Mouse (Mus musculus) stomach, postnatal 0 days (tissue): Measurements from ENCODE around the gene Fbxo46. TPM values are rescaled to one million over a fixed set of nuclear protein-coding genes. Genes with fewer than 3 reads are reported as not detected.
"Not testable (repeated sequence)": the region's sequence is repeated elsewhere in the genome, so short reads cannot be mapped to it uniquely, and the experiment has no call there.

Experiments used
- ATAC-seq: fragments of 200-750 bp; cut with Nextera tagmentation; 2 replicates; pipeline ENCODE4 v1.8.0; 2017; ENCODE audit not compliant: low FRiP score, low TSS enrichment
- DNase-seq: peaks from one replicate; pipeline ENCODE4 v3.0.0-alpha.2; 2016; ENCODE audit warnings: low spot score
- H3K27ac ChIP-seq: fragments of 300-500 bp; sonication (generic); replicated peaks from 2 replicates; pipeline ENCODE4 v1.5.1; 2014; ENCODE audit warnings: mild to moderate bottlenecking, control low read depth
- H3K27me3 ChIP-seq: fragments of 300-500 bp; sonication (generic); 2 replicates; pipeline ENCODE4 v1.6.1; 2014; ENCODE audit warnings: low read length; ENCODE audit not compliant: control insufficient read depth, insufficient read depth
- H3K36me3 ChIP-seq: fragments of 300-500 bp; sonication (generic); 2 replicates; pipeline ENCODE4 v1.6.1; 2014; ENCODE audit warnings: low read length, mixed read lengths; ENCODE audit not compliant: control insufficient read depth, insufficient read depth
- H3K4me1 ChIP-seq: fragments of 300-500 bp; sonication (generic); replicated peaks from 2 replicates; pipeline ENCODE4 v1.6.1; 2014; ENCODE audit warnings: antibody characterized with exemption; ENCODE audit not compliant: control insufficient read depth, insufficient read depth
- H3K4me2 ChIP-seq: fragments of 300-500 bp; sonication (generic); replicated peaks from 2 replicates; pipeline ENCODE4 v1.6.1; 2014; ENCODE audit warnings: low read depth, mild to moderate bottlenecking, control low read depth, moderate library complexity
- H3K4me3 ChIP-seq: fragments of 300-500 bp; sonication (generic); 2 replicates; pipeline ENCODE4 v1.5.1; 2014; ENCODE audit warnings: low read depth, low read length, control low read depth
- H3K9ac ChIP-seq: fragments of 300-500 bp; sonication (generic); 2 replicates; pipeline ENCODE4 v1.6.1; 2014; ENCODE audit warnings: mild to moderate bottlenecking, low read length, control low read depth, mixed read lengths
- H3K9me3 ChIP-seq: fragments of 300-500 bp; sonication (generic); 2 replicates; pipeline ENCODE4 v1.6.1; 2016; ENCODE audit warnings: low read length; ENCODE audit not compliant: control insufficient read depth
- CTCF ChIP-seq: IDR thresholded peaks from 2 replicates; pipeline ENCODE4 v1.5.1; 2016; ENCODE audit warnings: antibody characterized with exemption, low read depth, mild to moderate bottlenecking, moderate library complexity
- EP300 ChIP-seq: optimal IDR thresholded peaks from 2 replicates; pipeline ENCODE3; 2016; ENCODE audit warnings: antibody characterized with exemption
- WGBS: fragments of 180-500 bp; shearing (Covaris S2); extraction: QIAGEN DNeasy Blood & Tissue Kit; methylation state at CpG from one replicate; pipeline ENCODE4 v1.1.7; 2014; 5-methylcytosine and 5-hydroxymethylcytosine counted together
- polyA plus RNA-seq: library from polyadenylated mRNA; unstranded; fragments of >200 nt; fragmentation: Nextera tagmentation; extraction: Ambion mirVana; gene quantifications from 2 replicates; pipeline ENCODE4 v1.2.1, GENCODE M21; 2015

Fbxo46 gene
- polyA plus RNA-seq, 1 experiment from 2014 or later: 6.7 TPM

DNA sequence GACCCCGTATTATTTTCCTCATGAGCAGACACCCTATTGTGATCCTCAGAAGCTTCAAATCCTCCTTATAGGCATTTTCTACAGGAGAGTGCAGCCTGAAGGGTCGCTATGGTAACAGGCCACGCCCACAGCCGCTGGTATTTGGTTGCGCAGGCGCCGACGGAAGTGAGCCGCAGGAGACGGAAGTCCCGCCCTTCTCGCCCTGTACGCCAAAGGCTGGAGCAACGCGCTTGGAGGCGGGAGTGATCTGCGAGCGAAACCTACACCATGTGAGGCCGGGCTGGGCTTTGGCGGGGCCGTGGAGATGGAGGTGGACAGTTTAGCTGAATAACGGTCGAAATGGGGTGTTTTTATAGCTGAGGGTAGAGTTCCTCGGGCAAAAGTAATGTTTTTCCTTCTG, 30.0 kb downstream of the Fbxo46 start, which contains the start of gene Snrpd2:
Gene Snrpd2, plus strand, starts transcription at position 97 of the 400 bp plus-strand sequence.
- H3K9me3 ChIP-seq: no peaks in the 10 kb centered on the region
- DNase-seq: peak; percentile 98
- H3K27ac ChIP-seq: peak within 1 kb of the TSS; percentile 79
- H3K9ac ChIP-seq: peak within 1 kb of the TSS; percentile 56
- H3K36me3 ChIP-seq: no peaks in the 10 kb centered on the region
- peak within 1 kb of the TSS; percentile 52 for H3K4me3 ChIP-seq
- H3K4me1 ChIP-seq: peaks cover 2% of the 10 kb centered on the region; the same call in 1 of the 2 replicates
- peak; percentile 94 for ATAC-seq
- no peak for TF ChIP-seq EP300
- TF ChIP-seq CTCF: no peak
- under 1% methylated on average over 24 of the region's 24 CpGs for WGBS
- H3K4me2 ChIP-seq: peak within 1 kb of the TSS; percentile 79
- no peaks in the 10 kb centered on the region for H3K27me3 ChIP-seq

DNA sequence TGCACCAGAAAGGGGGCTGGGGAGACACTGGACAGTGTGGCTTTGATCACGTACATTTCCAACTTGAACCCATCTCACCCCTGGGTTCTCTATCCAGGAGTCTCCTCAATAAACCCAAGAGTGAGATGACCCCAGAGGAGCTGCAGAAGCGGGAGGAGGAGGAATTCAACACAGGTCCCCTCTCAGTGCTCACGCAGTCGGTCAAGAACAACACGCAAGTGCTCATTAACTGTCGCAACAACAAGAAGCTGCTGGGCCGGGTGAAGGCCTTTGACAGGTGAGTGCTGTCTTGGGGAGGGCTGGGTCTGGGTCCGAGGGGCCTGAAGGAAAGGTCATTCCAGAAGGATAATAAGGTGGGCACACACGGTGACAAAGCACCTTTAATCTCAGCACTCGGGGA, 31.5 kb downstream of the Fbxo46 start:
- DNase-seq, H3K27ac ChIP-seq, H3K4me1 ChIP-seq, H3K9me3 ChIP-seq, H3K27me3 ChIP-seq, ATAC-seq, H3K9ac ChIP-seq, H3K36me3 ChIP-seq, H3K4me2 ChIP-seq, H3K4me3 ChIP-seq: not testable (repeated sequence)
- WGBS: 88% methylated on average over 10 of the region's 10 CpGs

DNA sequence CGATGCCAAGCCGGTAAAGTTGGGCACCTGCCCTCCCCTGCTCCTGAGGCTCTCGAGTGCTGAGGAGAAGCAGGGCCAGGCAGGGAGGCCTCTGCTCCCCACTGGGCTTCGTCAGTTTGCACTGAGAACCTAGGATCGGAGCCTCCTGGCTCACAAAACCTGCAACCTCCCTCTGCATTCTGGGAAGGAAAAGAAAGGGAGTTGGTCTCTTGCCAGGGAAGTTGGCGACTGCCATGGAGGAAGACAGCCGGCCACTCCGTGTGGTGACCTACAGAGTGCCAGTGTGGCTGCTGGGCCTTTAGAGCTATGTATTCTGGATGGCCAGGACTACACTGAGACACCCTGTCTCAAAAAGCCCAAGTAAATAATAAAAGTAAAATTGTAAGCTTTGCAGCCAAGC, 35.1 kb downstream of the Fbxo46 start:
- 70% methylated on average over 8 of the region's 8 CpGs for WGBS
- TF ChIP-seq EP300 (no peak), CTCF (no peak)
- Histone ChIP-seq H3K36me3 (no peaks in the 10 kb centered on the region), H3K27ac (no peak overlapping the region), H3K27me3 (no peaks in the 10 kb centered on the region), H3K4me3 (no peak overlapping the region), H3K4me2 (no peak overlapping the region), H3K4me1 (0 out of 2 replicates have a peak, but pooled peaks cover 3% of the 10 kb centered on the region), H3K9ac (no peak overlapping the region), H3K9me3 (no peaks in the 10 kb centered on the region)
- DNase-seq (no peak), ATAC-seq (no peak)

DNA sequence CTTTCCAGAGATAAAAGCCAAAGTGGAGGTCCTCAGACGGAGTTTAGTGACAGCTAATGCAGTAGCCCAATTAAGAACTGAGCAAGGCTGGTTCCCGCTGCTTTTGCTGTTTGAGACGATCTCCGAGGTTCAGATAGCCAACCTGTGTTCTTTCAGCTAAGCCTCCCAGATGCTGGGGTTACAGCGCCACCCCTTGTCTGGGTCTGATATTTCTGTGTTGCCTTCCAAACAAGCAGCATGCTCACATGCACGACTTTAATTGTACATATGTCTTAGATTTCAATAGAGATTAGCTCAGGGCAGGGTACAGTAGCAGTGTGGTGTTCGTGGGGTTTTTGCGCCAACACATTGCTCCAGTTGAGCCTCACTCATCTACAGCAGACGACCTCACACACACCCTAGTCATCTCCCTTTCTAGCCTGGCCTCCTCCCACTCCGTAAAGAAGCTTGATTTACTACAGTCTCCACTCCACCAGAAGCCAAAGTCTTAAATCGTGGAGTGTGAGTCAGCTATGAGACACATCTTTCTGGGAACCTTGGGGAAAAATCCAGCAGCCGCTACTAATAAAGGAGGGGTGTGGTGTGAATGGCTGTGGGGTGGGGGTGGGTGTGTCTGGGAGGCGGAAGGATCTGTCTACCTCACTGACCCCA, 36.3 kb downstream of the Fbxo46 start:
- WGBS: 40% methylated on average over 13 of the region's 13 CpGs
- peak; percentile 48 for ATAC-seq
- Histone ChIP-seq H3K4me2 (no peak overlapping the region; the same call in 1 of the 2 replicates), H3K4me1 (0 out of 2 replicates have a peak, but pooled peaks cover 6% of the 10 kb centered on the region), H3K4me3 (no peak overlapping the region), H3K27me3 (no peaks in the 10 kb centered on the region), H3K9me3 (no peaks in the 10 kb centered on the region), H3K27ac (no peak overlapping the region), H3K9ac (no peak overlapping the region), H3K36me3 (no peaks in the 10 kb centered on the region)
- DNase-seq: peak; percentile 56
- no peak for TF ChIP-seq EP300
- TF ChIP-seq CTCF: peak; percentile 66

DNA sequence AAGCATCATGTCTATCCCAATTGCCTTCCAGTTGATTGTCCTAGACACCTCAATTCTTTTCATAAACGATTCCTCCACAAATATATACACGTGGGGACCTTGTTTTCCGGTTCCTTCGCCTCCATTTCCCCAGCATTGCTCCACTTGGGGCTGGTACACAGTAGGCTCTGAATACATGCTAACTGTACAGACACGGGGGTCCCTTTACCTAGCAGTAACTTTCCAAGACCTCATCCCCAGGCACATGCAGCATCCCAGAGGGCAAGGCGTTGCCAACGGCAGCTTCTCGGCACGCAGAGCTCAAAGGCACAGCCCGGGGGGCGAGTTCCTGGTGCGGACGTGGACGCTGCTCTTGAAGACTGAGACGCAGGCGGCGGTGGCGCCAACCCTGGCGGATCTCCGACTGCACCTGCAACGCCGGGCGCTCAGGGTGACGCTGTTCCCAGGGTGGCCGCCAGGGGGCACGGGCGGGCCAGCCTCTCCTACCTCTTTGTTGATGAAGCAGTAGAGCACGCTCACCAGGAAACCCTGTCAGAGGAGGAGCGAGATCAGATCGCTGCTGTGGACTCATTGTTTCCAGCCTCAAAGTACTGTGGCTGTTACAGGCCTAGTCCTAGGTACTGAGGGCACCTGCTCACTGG, 37.6 kb downstream of the Fbxo46 start:
- ATAC-seq: peak; percentile 79
- TF ChIP-seq CTCF (peak; percentile 99), EP300 (no peak)
- no peaks in the 10 kb centered on the region for H3K9me3 ChIP-seq
- no peaks in the 10 kb centered on the region for H3K27me3 ChIP-seq
- H3K36me3 ChIP-seq: no peaks in the 10 kb centered on the region
- H3K4me2 ChIP-seq: peak overlapping the region; percentile 40; the same call in 1 of the 2 replicates
- H3K4me3 ChIP-seq: no peak overlapping the region
- peak; percentile 95 for DNase-seq
- peak overlapping the region; percentile 50 for H3K27ac ChIP-seq
- H3K9ac ChIP-seq: no peak overlapping the region; the same call in 1 of the 2 replicates
- 5% methylated on average over 30 of the region's 30 CpGs for WGBS
- H3K4me1 ChIP-seq: 0 out of 2 replicates have a peak, but pooled peaks cover 6% of the 10 kb centered on the region

DNA sequence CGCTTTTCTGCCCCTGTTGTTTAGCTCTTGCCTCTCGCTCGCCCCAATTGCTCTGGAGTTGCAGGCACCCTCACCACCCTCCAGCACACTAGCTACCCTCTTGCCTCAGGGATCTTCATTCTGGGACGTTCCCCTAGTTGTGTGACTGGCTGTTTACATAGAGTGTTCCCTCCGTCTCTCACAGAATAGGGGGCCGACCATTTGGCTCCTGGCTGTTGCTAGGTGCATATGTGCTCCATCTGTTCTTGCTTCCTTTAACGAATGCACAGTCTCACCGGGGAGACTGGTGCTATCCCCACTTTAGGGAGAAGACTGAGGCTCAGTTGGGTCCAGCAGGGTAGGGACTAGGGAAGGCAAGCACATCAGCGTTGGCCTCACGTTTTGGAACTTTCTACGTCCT, 38.9 kb downstream of the Fbxo46 start:
- no peak overlapping the region for H3K4me3 ChIP-seq
- TF ChIP-seq EP300 (no peak), CTCF (no peak)
- WGBS: 58% methylated on average over 11 of the region's 11 CpGs

More for the DNA sequence above, 38.9 kb downstream of the Fbxo46 start:
- H3K36me3 ChIP-seq: no peaks in the 10 kb centered on the region
- no peak overlapping the region for H3K9ac ChIP-seq
- H3K27me3 ChIP-seq: no peaks in the 10 kb centered on the region
- no peaks in the 10 kb centered on the region for H3K9me3 ChIP-seq
- no peak for ATAC-seq
- H3K4me2 ChIP-seq: no peak overlapping the region
- no peak for DNase-seq
- no peak overlapping the region for H3K27ac ChIP-seq
- 0 out of 2 replicates have a peak, but pooled peaks cover 6% of the 10 kb centered on the region for H3K4me1 ChIP-seq
